In the genomic region with DNA sequence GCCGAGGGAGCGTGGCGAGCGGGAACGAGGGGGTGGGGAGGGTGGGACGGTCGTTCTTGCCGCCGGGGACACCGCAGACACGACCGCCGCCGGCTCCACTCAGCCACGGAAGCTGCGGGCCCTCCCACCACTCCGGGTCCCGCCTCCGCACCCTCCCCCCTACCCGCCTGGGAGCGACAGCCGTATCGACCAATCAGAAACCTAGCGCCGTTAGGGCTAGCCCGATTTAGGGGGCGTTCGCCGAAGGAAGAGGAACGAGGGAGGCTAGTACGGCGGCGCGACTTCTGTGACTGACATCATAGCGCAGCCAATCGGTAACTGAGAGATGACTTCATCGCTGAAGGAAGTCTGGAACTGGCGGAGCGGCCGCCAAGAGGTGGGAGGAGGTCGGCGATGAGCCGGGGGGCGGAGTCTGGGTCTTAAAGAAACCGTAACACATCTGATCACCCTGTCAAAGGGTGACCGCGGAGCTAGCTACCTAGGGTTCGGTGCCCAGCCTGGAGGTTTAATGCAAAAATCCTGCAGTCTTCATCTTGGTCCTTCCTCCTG, we compare ENCODE assay signal across 8 mouse cellular contexts. TPM values are rescaled to one million over a fixed set of nuclear protein-coding genes. Genes with fewer than 3 reads are reported as not detected.
DNase-seq lines count a peak whose midpoint lies in the region; ATAC-seq and TF ChIP-seq lines count a peak whose summit lies in the region.

Gene Mrtfa, minus strand, starts transcription at position 128 of the 549 bp plus-strand sequence.

- H3K4me3 ChIP-seq in embryonic facial prominence, embryonic 13.5 days = peak within 1 kb of the TSS; percentile 94
- peak within 1 kb of the TSS; percentile 96 for H3K4me3 ChIP-seq in kidney, adult 2 months (ENCODE audit: insufficient read depth, low read depth, low read length)
- peak within 1 kb of the TSS; percentile 91 for H3K4me3 ChIP-seq in limb, embryonic 12.5 days (replicated peaks)
- peak within 1 kb of the TSS; percentile 58 for H3K4me3 ChIP-seq in midbrain, embryonic 15.5 days
- H3K4me3 ChIP-seq in spleen, adult 2 months (ENCODE audit: extremely low read depth, insufficient read depth, insufficient read length) = peak within 1 kb of the TSS; percentile 90

- DNase-seq in 3134 (ENCODE audit: extremely low read depth, insufficient read length, low spot score) = peak; percentile 99
- peak; percentile 99 to 100 for DNase-seq in adrenal gland, postnatal 36 days
- DNase-seq in heart, adult 18-20 months = peak; percentile 99 to 100
- DNase-seq in kidney, adult 2 months = peak; percentile 100
- peak; percentile 99 for DNase-seq in spleen, adult 2 months (ENCODE audit: low read depth in 1 of 2, low spot score in 2 of 2)

- H3K4me2 ChIP-seq in embryonic facial prominence, embryonic 13.5 days = peak within 1 kb of the TSS; percentile 91
- H3K4me2 ChIP-seq in limb, embryonic 12.5 days = peak within 1 kb of the TSS; percentile 92
- peak within 1 kb of the TSS; percentile 58 for H3K4me2 ChIP-seq in midbrain, embryonic 15.5 days

- WGBS in embryonic facial prominence, embryonic 13.5 days = under 1% methylated on average over 48 of the region's 48 CpGs
- 1% methylated on average over 48 of the region's 48 CpGs for WGBS in kidney, adult 2 months
- under 1% methylated on average over 44 of the region's 48 CpGs for WGBS in limb, embryonic 12.5 days
- under 1% methylated on average over 48 of the region's 48 CpGs for WGBS in midbrain, embryonic 15.5 days
- WGBS in spleen, adult 2 months = under 1% methylated on average over 48 of the region's 48 CpGs

- H3K27ac ChIP-seq in embryonic facial prominence, embryonic 13.5 days = peak within 1 kb of the TSS; percentile 69
- H3K27ac ChIP-seq in kidney, adult 2 months (ENCODE audit: insufficient read depth, low read depth, low read length) = peak within 1 kb of the TSS; percentile 81
- H3K27ac ChIP-seq in limb, embryonic 12.5 days = 0 out of 2 replicates have a peak within 1 kb of the TSS, but pooled peaks have one; percentile 60
- peak within 1 kb of the TSS; percentile 85 for H3K27ac ChIP-seq in midbrain, embryonic 15.5 days
- peak within 1 kb of the TSS; percentile 78 for H3K27ac ChIP-seq in spleen, adult 2 months (ENCODE audit: insufficient read depth, low read length)

- no peaks in the 10 kb centered on the region for H3K9me3 ChIP-seq in embryonic facial prominence, embryonic 13.5 days
- no peaks in the 10 kb centered on the region for H3K9me3 ChIP-seq in limb, embryonic 12.5 days
- H3K9me3 ChIP-seq in midbrain, embryonic 15.5 days = no peaks in the 10 kb centered on the region

- H3K4me1 ChIP-seq in embryonic facial prominence, embryonic 13.5 days = peaks cover 31% of the 10 kb centered on the region
- peaks cover 2% of the 10 kb centered on the region; the same call in 1 of the 2 replicates for H3K4me1 ChIP-seq in kidney, adult 2 months (ENCODE audit: control insufficient read depth, insufficient read depth, low read length)
- peaks cover 17% of the 10 kb centered on the region for H3K4me1 ChIP-seq in limb, embryonic 12.5 days (replicated peaks)
- H3K4me1 ChIP-seq in midbrain, embryonic 15.5 days = peaks cover 24% of the 10 kb centered on the region
- peaks cover 4% of the 10 kb centered on the region for H3K4me1 ChIP-seq in spleen, adult 2 months (ENCODE audit: control insufficient read depth, insufficient read depth, insufficient read length)

- peak; percentile 47 for TF ChIP-seq POLR2A in kidney, adult 2 months (IDR thresholded peaks at IDR 0.05; ENCODE audit: low read depth, low read length)
- TF ChIP-seq POLR2A in spleen, adult 2 months (IDR thresholded peaks at IDR 0.05; ENCODE audit: low read depth, low read length) = peak; percentile 70

- H3K27me3 ChIP-seq in embryonic facial prominence, embryonic 13.5 days = no peaks in the 10 kb centered on the region
- H3K27me3 ChIP-seq in kidney, adult 2 months (replicated peaks; ENCODE audit: control insufficient read depth, insufficient read depth, low read length) = no peaks in the 10 kb centered on the region
- no peaks in the 10 kb centered on the region for H3K27me3 ChIP-seq in limb, embryonic 12.5 days
- H3K27me3 ChIP-seq in midbrain, embryonic 15.5 days (replicated peaks) = no peaks in the 10 kb centered on the region
- H3K27me3 ChIP-seq in spleen, adult 2 months (ENCODE audit: control insufficient read depth, insufficient read depth, low read length) = no peaks in the 10 kb centered on the region

- no peak for TF ChIP-seq CTCF in kidney, adult 2 months (conservative IDR thresholded peaks at IDR 0.05; ENCODE audit: insufficient read depth, insufficient read length, low read depth, low read length)
- TF ChIP-seq CTCF in spleen, adult 2 months (IDR thresholded peaks at IDR 0.05; ENCODE audit: extremely low read depth, insufficient read depth, insufficient read length, insufficient replicate concordance) = no peak

- no peaks in the 10 kb centered on the region; the same call in 1 of the 2 replicates for H3K36me3 ChIP-seq in embryonic facial prominence, embryonic 13.5 days
- no peaks in the 10 kb centered on the region for H3K36me3 ChIP-seq in kidney, adult 2 months (ENCODE audit: control insufficient read depth, insufficient read depth, low read length)
- H3K36me3 ChIP-seq in limb, embryonic 12.5 days = peaks cover 11% of the 10 kb centered on the region
- no peaks in the 10 kb centered on the region for H3K36me3 ChIP-seq in midbrain, embryonic 15.5 days (replicated peaks)
- peaks cover 2% of the 10 kb centered on the region for H3K36me3 ChIP-seq in spleen, adult 2 months (ENCODE audit: control insufficient read depth, insufficient read depth, low read length)

- peak within 1 kb of the TSS; percentile 90 for H3K9ac ChIP-seq in embryonic facial prominence, embryonic 13.5 days
- H3K9ac ChIP-seq in limb, embryonic 12.5 days (replicated peaks) = peak within 1 kb of the TSS; percentile 84
- H3K9ac ChIP-seq in midbrain, embryonic 15.5 days = peak within 1 kb of the TSS; percentile 65

- peak; percentile 99 for ATAC-seq in embryonic facial prominence, embryonic 13.5 days (ENCODE audit: insufficient number of reproducible peaks, insufficient read depth, low FRiP score, low TSS enrichment, low read depth)
- ATAC-seq in limb, embryonic 12.5 days (ENCODE audit: insufficient number of reproducible peaks, insufficient read depth, low FRiP score, low TSS enrichment, low read depth) = peak; percentile 98
- ATAC-seq in midbrain, embryonic 15.5 days (replicated peaks) = peak; percentile 99

RNA-seq across cellular contexts. Expression of gene Mrtfa, which starts in this region (rescaled TPM):
- total RNA-seq in adrenal gland, postnatal 36 days (2021) = 10 to 100 TPM; 28.6 to 31.0 TPM
- polyA plus RNA-seq in embryonic facial prominence, embryonic 13.5 days (2015; fragmentation: Nextera tagmentation; extraction: Ambion mirVana) = 26.5 and 29.6 TPM in 2 replicates
- 10 to 100 TPM in 1 of 2 experiments, 1 to 10 TPM in 1; 8.6 to 10.1 TPM for total RNA-seq in heart, adult 18-20 months (2021)
- 15.1 and 16.0 TPM in 2 replicates for polyA plus RNA-seq in kidney, adult 2 months (2012; rRNA removed)
- polyA plus RNA-seq in limb, embryonic 12.5 days (2016; fragmentation: Nextera tagmentation; extraction: Ambion mirVana) = 20.0 and 22.2 TPM in 2 replicates
- 29.6 and 34.4 TPM in 2 replicates for polyA plus RNA-seq in midbrain, embryonic 15.5 days (2015; fragmentation: Nextera tagmentation; extraction: Ambion mirVana)
- 80.0 and 100 TPM in 2 replicates for polyA plus RNA-seq in spleen, adult 2 months (2012; rRNA removed)

Comparison
In these comparisons a context has a peak if more than half of its experiments do, and no peak if none do; other contexts are left out.
1. Peak in every context shown above with its lines: DNase-seq, ATAC-seq, H3K4me3 ChIP-seq and H3K27ac ChIP-seq.